Mouse (Mus musculus): ENCODE results near the gene Hivep3.

- TF ChIP-seq POLR2A (IDR thresholded peaks at IDR 0.05; ENCODE audit: control insufficient read depth, low read depth, low read length) (no peak), CTCF (IDR thresholded peaks at IDR 0.05; ENCODE audit: control insufficient read depth, insufficient read depth, insufficient replicate concordance, low read depth, low read length) (peak; percentile 93; the same call in 1 of the 2 replicates)
Measured at GRCm38 (mm10) chr4:120129233-120129885, 395.8 kb downstream of the Hivep3 start.
